Mouse (Mus musculus): ENCODE data around the gene Slc25a13.

GRCm38 (mm10) chr6:6162993-6163623, 53.9 kb downstream of the Slc25a13 start:
- TF ChIP-seq CTCF (conservative IDR thresholded peaks at IDR 0.05 in 1 of 2, IDR thresholded peaks at IDR 0.05 in 1 of 2; ENCODE audit: low read depth in 2 of 2, low read length in 2 of 2) (no peak), USF1 (IDR thresholded peaks at IDR 0.05; ENCODE audit: low read depth, low read length) (no peak), MEF2A (IDR thresholded peaks at IDR 0.05; ENCODE audit: borderline replicate concordance, low read depth, low read length) (no peak), POLR2A (IDR thresholded peaks at IDR 0.05; ENCODE audit: low read depth, low read length) (no peak), TCF12 (IDR thresholded peaks at IDR 0.05; ENCODE audit: low read depth, low read length) (no peak), HCFC1 (IDR thresholded peaks at IDR 0.05; ENCODE audit: low read depth, low read length) (no peak), ZKSCAN1 (IDR thresholded peaks at IDR 0.05; ENCODE audit: borderline replicate concordance, low read depth, low read length) (no peak)
